Mouse (Mus musculus) CH12.LX (cell line): ENCODE results near the gene Ccr4. TPM values are rescaled to one million over a fixed set of nuclear protein-coding genes. Genes with fewer than 3 reads are reported as not detected.

Experiments used
- DNase-seq: peaks from one replicate; pipeline ENCODE4 v3.0.0-alpha.2; 2013; ENCODE audit errors: extremely low read depth
- H3K27ac ChIP-seq: 2 replicates; pipeline ENCODE4 v1.5.1; 2012; ENCODE audit warnings: low read depth, mild to moderate bottlenecking, control low read depth, moderate library complexity; ENCODE audit not compliant: insufficient read depth
- H3K27me3 ChIP-seq: replicated peaks from 2 replicates; pipeline ENCODE3; 2012; ENCODE audit warnings: inconsistent platforms
- H3K36me3 ChIP-seq, 2 experiments: replicated peaks in 1 of 2; 2 replicates each; pipeline versions ENCODE3 to v1.6.1; 2012; ENCODE audit warnings: inconsistent platforms in 1 of 2, low read length in 1 of 2, mild to moderate bottlenecking in 1 of 2, mixed read lengths in 1 of 2, moderate library complexity in 1 of 2; ENCODE audit not compliant: control insufficient read depth in 1 of 2, insufficient read depth in 1 of 2
- H3K4me1 ChIP-seq, 2 experiments: 2 replicates each; pipeline ENCODE4 v1.6.1; 2012; ENCODE audit warnings: inconsistent platforms in 1 of 2, moderate library complexity in 1 of 2; ENCODE audit not compliant: insufficient read depth in 2 of 2, control insufficient read depth in 1 of 2
- H3K4me2 ChIP-seq: 2 replicates; pipeline ENCODE4 v1.6.1; 2012; ENCODE audit warnings: low read depth, mild to moderate bottlenecking, control low read depth; ENCODE audit not compliant: poor library complexity, insufficient read depth, severe bottlenecking
- H3K4me3 ChIP-seq, 3 experiments: fragments of 150-350 bp in 1 of 3; sonication (generic) in 1 of 3; replicated peaks in 1 of 3; 2 replicates each; pipeline versions ENCODE3 to v1.5.1; 2011 to 2012; ENCODE audit warnings: low read depth in 2 of 3, low read length in 2 of 3, mild to moderate bottlenecking in 2 of 3, moderate library complexity in 2 of 3, control low read depth in 1 of 3, improper control_type of control experiment in 1 of 3, inconsistent platforms in 1 of 3, mixed read lengths in 1 of 3; ENCODE audit not compliant: poor library complexity in 1 of 3
- H3K79me2 ChIP-seq: replicated peaks from 2 replicates; pipeline ENCODE4 v1.6.1; 2012; ENCODE audit warnings: mild to moderate bottlenecking, moderate library complexity; ENCODE audit not compliant: control insufficient read depth, poor library complexity, insufficient read depth, severe bottlenecking; ENCODE audit errors: extremely low read depth
- H3K9ac ChIP-seq: 2 replicates; pipeline ENCODE4 v1.6.1; 2012; ENCODE audit warnings: low read depth, mild to moderate bottlenecking, control low read depth, moderate library complexity; ENCODE audit not compliant: insufficient read depth
- H3K9me3 ChIP-seq: replicated peaks from 2 replicates; pipeline ENCODE3; 2012; ENCODE audit warnings: low read length, inconsistent platforms, mixed read lengths
- CHD1 ChIP-seq: IDR thresholded peaks from 2 replicates; pipeline ENCODE4 v1.6.1; 2012; ENCODE audit warnings: low read depth, low read length, improper control_type of control experiment, inconsistent platforms
- CTCF ChIP-seq, 2 experiments: IDR thresholded peaks in 1 of 2; conservative IDR thresholded peaks in 1 of 2; 2 replicates each; pipeline ENCODE4 v1.5.1; 2011 to 2012; ENCODE audit warnings: low read depth in 2 of 2, low read length in 2 of 2, improper control_type of control experiment in 1 of 2, inconsistent platforms in 1 of 2, mild to moderate bottlenecking in 1 of 2, moderate library complexity in 1 of 2
- E2F4 ChIP-seq: IDR thresholded peaks from 2 replicates; pipeline ENCODE4 v1.6.1; 2011; ENCODE audit warnings: low read depth, low read length, improper control_type of control experiment; ENCODE audit not compliant: insufficient replicate concordance
- ELF1 ChIP-seq: IDR thresholded peaks from 2 replicates; pipeline ENCODE4 v1.6.1; 2014; ENCODE audit warnings: low read depth, mild to moderate bottlenecking, inconsistent platforms, low read length, improper control_type of control experiment
- ETS1 ChIP-seq: conservative IDR thresholded peaks from 2 replicates; pipeline ENCODE4 v1.6.1; 2012; ENCODE audit warnings: low read depth, mild to moderate bottlenecking, inconsistent platforms, low read length, improper control_type of control experiment, moderate library complexity
- GABPA ChIP-seq: IDR thresholded peaks from 2 replicates; pipeline ENCODE4 v1.6.1; 2012; ENCODE audit warnings: low read depth, low read length, improper control_type of control experiment, inconsistent platforms; ENCODE audit not compliant: insufficient replicate concordance
- HCFC1 ChIP-seq: IDR thresholded peaks from 2 replicates; pipeline ENCODE4 v1.6.1; 2012; ENCODE audit warnings: low read depth, mild to moderate bottlenecking, inconsistent platforms, low read length, improper control_type of control experiment
- JUN ChIP-seq: IDR thresholded peaks from 2 replicates; pipeline ENCODE4 v1.6.1; 2011; ENCODE audit warnings: low read depth, mild to moderate bottlenecking, low read length, improper control_type of control experiment, moderate library complexity; ENCODE audit not compliant: insufficient read depth
- MAFK ChIP-seq: IDR thresholded peaks from 2 replicates; pipeline ENCODE4 v1.6.1; 2011; ENCODE audit warnings: low read length, improper control_type of control experiment; ENCODE audit not compliant: insufficient replicate concordance
- MAZ ChIP-seq: IDR thresholded peaks from 2 replicates; pipeline ENCODE4 v1.6.1; 2012; ENCODE audit warnings: low read depth, mild to moderate bottlenecking, inconsistent platforms, low read length, improper control_type of control experiment, moderate library complexity
- MXI1 ChIP-seq: IDR thresholded peaks from 2 replicates; pipeline ENCODE4 v1.6.1; 2011; ENCODE audit warnings: mild to moderate bottlenecking, low read depth, low read length, improper control_type of control experiment
- MYC ChIP-seq: IDR thresholded peaks from 2 replicates; pipeline ENCODE4 v1.6.1; 2011; ENCODE audit warnings: low read depth, mild to moderate bottlenecking, improper control_type of control experiment, low read length
- NELFE ChIP-seq: IDR thresholded peaks from 2 replicates; pipeline ENCODE4 v1.6.1; 2011; ENCODE audit warnings: low read depth, low read length, improper control_type of control experiment
- NRF1 ChIP-seq: IDR thresholded peaks from 2 replicates; pipeline ENCODE4 v1.6.1; 2014; ENCODE audit warnings: low read depth, mild to moderate bottlenecking, inconsistent platforms, low read length, improper control_type of control experiment, moderate library complexity
- PAX5 ChIP-seq: IDR thresholded peaks from 2 replicates; pipeline ENCODE4 v1.6.1; 2012; ENCODE audit warnings: low read length, inconsistent platforms, mixed read lengths
- RAD21 ChIP-seq: IDR thresholded peaks from 2 replicates; pipeline ENCODE4 v1.6.1; 2011; ENCODE audit warnings: low read depth, mild to moderate bottlenecking, low read length, improper control_type of control experiment, moderate library complexity
- RCOR1 ChIP-seq: conservative IDR thresholded peaks from 2 replicates; pipeline ENCODE4 v1.6.1; 2012; ENCODE audit warnings: low read depth, mild to moderate bottlenecking, inconsistent platforms, low read length, improper control_type of control experiment
- SIN3A ChIP-seq: IDR thresholded peaks from 2 replicates; pipeline ENCODE4 v1.6.1; 2012; ENCODE audit warnings: low read length, improper control_type of control experiment, inconsistent platforms
- TCF12 ChIP-seq: IDR thresholded peaks from 2 replicates; pipeline ENCODE4 v1.6.1; 2014; ENCODE audit warnings: low read depth, mild to moderate bottlenecking, inconsistent platforms, low read length, improper control_type of control experiment
- USF1 ChIP-seq: IDR thresholded peaks from 2 replicates; pipeline ENCODE4 v1.6.1; 2014; ENCODE audit warnings: low read depth, mild to moderate bottlenecking, inconsistent platforms, low read length, improper control_type of control experiment
- USF2 ChIP-seq: conservative IDR thresholded peaks from 2 replicates; pipeline ENCODE4 v1.6.1; 2011; ENCODE audit warnings: low read depth, low read length, improper control_type of control experiment
- ZKSCAN1 ChIP-seq: IDR thresholded peaks from 2 replicates; pipeline ENCODE4 v1.6.1; 2012; ENCODE audit warnings: low read depth, inconsistent platforms, low read length, improper control_type of control experiment, borderline replicate concordance
- ZMIZ1 ChIP-seq: IDR thresholded peaks from 2 replicates; pipeline ENCODE4 v1.6.1; 2012; ENCODE audit warnings: low read depth, mild to moderate bottlenecking, inconsistent platforms, low read length, improper control_type of control experiment
- dilution Hi-C: fragments of 300-500 bp; cut with MboI; formaldehyde crosslinking; loops from 2 replicates; pipeline ENCODE4 v1.14.3; 2020; ENCODE audit warnings: low sequenced_read_pairs; ENCODE audit not compliant: extremely low pct_unique_long_range_greater_than_20kb, extremely low pct_ligation_motif_present
- in situ Hi-C: fragments of 300-500 bp; cut with MboI; formaldehyde crosslinking; loops from 3 replicates; pipeline ENCODE4 v1.14.3; 2019; ENCODE audit warnings: low sequenced_read_pairs, low pct_ligation_motif_present, low pct_unique_long_range_greater_than_20kb, mixed read lengths
- polyA plus RNA-seq: library from polyadenylated mRNA; unstranded; fragments of >175 nt; gene quantifications from 2 replicates; pipeline ENCODE4 v1.2.1, GENCODE M21; 2012; ENCODE audit warnings: low read depth; ENCODE audit not compliant: insufficient read length
- total RNA-seq, 2 experiments: library from RNA; depleted of rRNA; stranded (reverse); fragments of 300-350 nt in 1 of 2; fragments of >200 nt in 1 of 2; gene quantifications; 2 replicates each; pipeline ENCODE4 v1.2.3; 2012 to 2014

Ccr4 gene
- total and polyA plus RNA-seq, 3 experiments: 0.08 to 0.74 (median 0.36) TPM

- DNase-seq: no peak
- H3K4me2 ChIP-seq: no peak overlapping the region
Observed at GRCm38 (mm10) chr9:114502711-114503427, 1.8 kb downstream of the Ccr4 start.

GRCm38 (mm10) chr9:114501913-114502312 lies 2.8 kb downstream of the Ccr4 start:
- Histone ChIP-seq H3K36me3 (no peaks in the 10 kb centered on the region), H3K9me3 (peaks cover 2% of the 10 kb centered on the region), H3K27ac (no peak overlapping the region), H3K27me3 (no peaks in the 10 kb centered on the region)
- TF ChIP-seq SIN3A (no peak), ELF1 (no peak), USF1 (no peak), TCF12 (no peak), ZKSCAN1 (no peak), ETS1 (no peak), CTCF (conservative IDR thresholded peaks at IDR 0.05 in 1 of 2, IDR thresholded peaks at IDR 0.05 in 1 of 2; ENCODE audit: low read depth in 2 of 2, low read length in 2 of 2) (no peak), MXI1 (no peak), NRF1 (no peak), E2F4 (no peak), USF2 (no peak), GABPA (no peak), RCOR1 (no peak), ZMIZ1 (no peak)
- TF ChIP-seq, all 38 proteins: peak for 0
- no peak for DNase-seq
- Histone ChIP-seq H3K79me2 (no peaks in the 10 kb centered on the region), H3K4me1 (peaks cover 4 to 26% of the 10 kb centered on the region in 2 experiments; a peak in 3 of 4 replicates), H3K4me2 (no peak overlapping the region), H3K9ac (no peak overlapping the region), H3K4me3 (no peak overlapping the region)
- dilution Hi-C loops (no loop called here), in situ Hi-C loops (no loop called here)

More at GRCm38 (mm10) chr9:114502711-114503427, 1.8 kb downstream of the Ccr4 start:
- Histone ChIP-seq H3K27ac (no peak overlapping the region), H3K9ac (no peak overlapping the region), H3K27me3 (no peaks in the 10 kb centered on the region), H3K9me3 (peaks cover 2% of the 10 kb centered on the region), H3K36me3 (no peaks in the 10 kb centered on the region), H3K4me3 (no peak overlapping the region), H3K79me2 (no peaks in the 10 kb centered on the region), H3K4me1 (peaks cover 9 to 29% of the 10 kb centered on the region in 2 experiments)
- in situ Hi-C loops (no loop called here), dilution Hi-C loops (no loop called here)
- TF ChIP-seq CHD1 (no peak), NELFE (no peak), HCFC1 (no peak), MYC (no peak), SIN3A (no peak), MAZ (no peak), PAX5 (no peak), RAD21 (no peak), MAFK (no peak), JUN (no peak), ELF1 (no peak)
